Mouse (Mus musculus) limb, embryonic 11.5 days (tissue): ENCODE measurements around the gene Tmem80. TPM values are rescaled to one million over a fixed set of nuclear protein-coding genes. Genes with fewer than 3 reads are reported as not detected.

Source experiments
- ATAC-seq: fragments of 200-750 bp; cut with Nextera tagmentation; 2 replicates; pipeline ENCODE4 v1.8.0; 2017; ENCODE audit warnings: low read depth; ENCODE audit not compliant: insufficient number of reproducible peaks, low FRiP score, low TSS enrichment
- DNase-seq: peaks from one replicate; pipeline ENCODE4 v3.0.0-alpha.2; 2015; ENCODE audit warnings: low spot score
- H3K27ac ChIP-seq: fragments of 300-500 bp; sonication (generic); replicated peaks from 2 replicates; pipeline ENCODE4 v1.5.1; 2014; ENCODE audit warnings: low read depth, mild to moderate bottlenecking, low read length
- H3K27me3 ChIP-seq: fragments of 300-500 bp; sonication (generic); 2 replicates; pipeline ENCODE4 v1.6.1; 2014; ENCODE audit warnings: mild to moderate bottlenecking, low read length, mixed read lengths; ENCODE audit not compliant: control insufficient read depth, insufficient read depth
- H3K36me3 ChIP-seq: fragments of 300-500 bp; sonication (generic); 2 replicates; pipeline ENCODE4 v1.6.1; 2014; ENCODE audit warnings: mild to moderate bottlenecking, low read length, moderate library complexity, mixed read lengths; ENCODE audit not compliant: control insufficient read depth, insufficient read depth
- H3K4me1 ChIP-seq: fragments of 300-500 bp; sonication (generic); 2 replicates; pipeline ENCODE4 v1.6.1; 2014; ENCODE audit warnings: low read length, mixed read lengths; ENCODE audit not compliant: control insufficient read depth, insufficient read depth
- H3K4me2 ChIP-seq: fragments of 300-500 bp; sonication (generic); 2 replicates; pipeline ENCODE4 v1.6.1; 2014; ENCODE audit warnings: low read depth, mild to moderate bottlenecking, moderate library complexity; ENCODE audit not compliant: severe bottlenecking
- H3K4me3 ChIP-seq: fragments of 300-500 bp; sonication (generic); 2 replicates; pipeline ENCODE4 v1.5.1; 2014; ENCODE audit warnings: low read depth, low read length
- H3K9ac ChIP-seq: fragments of 300-500 bp; sonication (generic); 2 replicates; pipeline ENCODE4 v1.6.1; 2014; ENCODE audit warnings: mild to moderate bottlenecking, low read length
- H3K9me3 ChIP-seq: fragments of 300-500 bp; sonication (generic); 2 replicates; pipeline ENCODE4 v1.6.1; 2016; ENCODE audit warnings: low read length; ENCODE audit not compliant: control insufficient read depth
- WGBS: fragments of 180-500 bp; shearing (Covaris S2); extraction: QIAGEN DNeasy Blood & Tissue Kit; methylation state at CpG from one replicate; pipeline ENCODE4 v1.1.7; 2014; 5-methylcytosine and 5-hydroxymethylcytosine counted together
- polyA plus RNA-seq: library from polyadenylated mRNA; unstranded; fragments of >200 nt; fragmentation: Nextera tagmentation; extraction: Ambion mirVana; gene quantifications from 2 replicates; pipeline ENCODE4 v1.2.1, GENCODE M21; 2014

Tmem80 gene
- polyA plus RNA-seq, 1 experiment from 2014 or later: 29.5 TPM

DNA sequence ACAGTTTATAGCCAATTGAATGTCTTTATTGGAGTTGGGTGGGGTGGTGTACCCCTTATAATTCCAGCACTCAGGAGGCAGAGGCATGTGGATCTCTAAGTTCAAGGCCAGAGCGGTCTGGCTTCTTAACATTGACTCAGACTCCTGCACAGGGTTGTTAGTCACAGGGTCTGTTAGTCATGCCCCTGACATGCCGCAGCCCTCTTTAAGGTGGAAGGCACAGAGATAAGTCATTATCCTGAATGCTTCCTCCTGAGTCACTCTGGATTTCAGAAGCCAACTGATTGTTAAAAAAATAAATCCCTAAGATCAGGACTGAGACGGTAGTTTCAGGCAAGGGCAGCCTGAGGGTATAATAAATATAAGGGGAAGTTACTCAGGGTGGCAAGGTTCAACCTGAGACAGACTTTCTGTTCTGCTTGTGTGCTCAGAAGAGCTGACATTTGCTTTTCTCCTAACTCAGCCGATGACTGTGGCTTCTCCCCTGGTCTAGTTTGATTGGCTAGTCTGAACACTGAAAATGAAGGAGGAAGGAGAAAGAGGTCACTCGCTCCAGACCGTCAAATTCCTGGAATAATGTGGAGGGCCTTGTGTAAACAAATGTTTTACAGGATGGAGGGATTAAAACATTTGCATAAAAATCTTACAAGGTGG, 44.5 kb downstream of the Tmem80 start:
- 67% methylated on average over 6 of the region's 6 CpGs for WGBS
- Histone ChIP-seq H3K27me3 (no peaks in the 10 kb centered on the region), H3K27ac (no peak overlapping the region), H3K9me3 (no peaks in the 10 kb centered on the region), H3K4me3 (no peak overlapping the region), H3K4me1 (no peaks in the 10 kb centered on the region), H3K36me3 (no peaks in the 10 kb centered on the region), H3K9ac (no peak overlapping the region), H3K4me2 (no peak overlapping the region)
- DNase-seq: no peak
- no peak for ATAC-seq

GRCm38 (mm10) chr7:141373611-141374010, 46.1 kb downstream of the Tmem80 start:
- H3K4me3 ChIP-seq: no peak overlapping the region
- WGBS: 75% methylated on average over 6 of the region's 6 CpGs
- H3K4me1 ChIP-seq: no peaks in the 10 kb centered on the region
- H3K9ac ChIP-seq: no peak overlapping the region
- no peak overlapping the region for H3K27ac ChIP-seq
- ATAC-seq: no peak
- no peaks in the 10 kb centered on the region for H3K9me3 ChIP-seq
- DNase-seq: no peak
- H3K27me3 ChIP-seq: no peaks in the 10 kb centered on the region
- H3K36me3 ChIP-seq: no peaks in the 10 kb centered on the region
- H3K4me2 ChIP-seq: no peak overlapping the region

DNA sequence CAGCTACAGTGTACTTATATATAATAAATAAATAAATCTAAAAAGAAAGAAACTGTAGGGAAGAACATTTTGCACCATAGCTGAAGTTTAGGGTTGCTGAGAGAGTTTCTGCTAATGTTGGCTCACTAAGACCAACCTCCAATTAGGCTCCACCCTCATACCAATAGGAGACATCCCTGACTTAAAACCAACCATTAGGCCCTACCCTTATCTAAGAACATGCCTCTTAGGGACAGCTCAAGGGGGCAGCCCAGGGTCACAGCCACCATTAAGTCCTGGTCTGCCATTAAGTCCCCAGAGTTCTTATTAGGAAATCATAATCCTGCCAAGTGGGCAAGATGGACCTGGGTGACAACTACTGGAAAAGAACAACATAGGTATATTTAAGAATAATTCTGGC, 46.9 kb downstream of the Tmem80 start:
- no peaks in the 10 kb centered on the region for H3K36me3 ChIP-seq
- no peaks in the 10 kb centered on the region for H3K4me1 ChIP-seq
- no peak overlapping the region for H3K9ac ChIP-seq
- no peaks in the 10 kb centered on the region for H3K9me3 ChIP-seq
- no peaks in the 10 kb centered on the region for H3K27me3 ChIP-seq
- H3K4me2 ChIP-seq: no peak overlapping the region
- H3K27ac ChIP-seq: no peak overlapping the region
- DNase-seq: no peak
- H3K4me3 ChIP-seq: no peak overlapping the region
- ATAC-seq: no peak

DNA sequence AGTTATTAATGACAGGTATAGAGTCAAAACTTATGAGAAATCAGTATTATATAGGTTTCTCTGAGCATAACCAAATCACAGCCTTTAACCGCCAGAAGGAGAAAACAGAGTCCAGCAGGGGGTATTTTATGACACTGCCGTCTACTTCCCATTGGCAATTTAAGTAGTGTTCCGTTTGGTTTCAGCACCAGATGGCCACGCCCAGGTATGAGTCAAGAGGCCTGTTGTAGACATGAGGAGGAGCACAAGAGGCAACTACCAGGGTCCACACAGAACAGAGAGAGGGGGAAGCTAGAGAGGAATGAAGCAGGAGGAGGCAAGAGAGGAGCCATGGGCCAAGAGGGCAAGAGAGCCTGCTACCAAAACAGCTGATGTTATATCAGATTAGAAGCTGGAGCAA, 52.0 kb downstream of the Tmem80 start:
- Histone ChIP-seq H3K9ac (no peak overlapping the region), H3K4me3 (no peak overlapping the region), H3K27me3 (no peaks in the 10 kb centered on the region), H3K27ac (no peak overlapping the region), H3K9me3 (no peaks in the 10 kb centered on the region), H3K4me2 (no peak overlapping the region), H3K4me1 (no peaks in the 10 kb centered on the region), H3K36me3 (no peaks in the 10 kb centered on the region)
- DNase-seq: no peak
- 39% methylated on average over 4 of the region's 4 CpGs for WGBS
- ATAC-seq: no peak

DNA sequence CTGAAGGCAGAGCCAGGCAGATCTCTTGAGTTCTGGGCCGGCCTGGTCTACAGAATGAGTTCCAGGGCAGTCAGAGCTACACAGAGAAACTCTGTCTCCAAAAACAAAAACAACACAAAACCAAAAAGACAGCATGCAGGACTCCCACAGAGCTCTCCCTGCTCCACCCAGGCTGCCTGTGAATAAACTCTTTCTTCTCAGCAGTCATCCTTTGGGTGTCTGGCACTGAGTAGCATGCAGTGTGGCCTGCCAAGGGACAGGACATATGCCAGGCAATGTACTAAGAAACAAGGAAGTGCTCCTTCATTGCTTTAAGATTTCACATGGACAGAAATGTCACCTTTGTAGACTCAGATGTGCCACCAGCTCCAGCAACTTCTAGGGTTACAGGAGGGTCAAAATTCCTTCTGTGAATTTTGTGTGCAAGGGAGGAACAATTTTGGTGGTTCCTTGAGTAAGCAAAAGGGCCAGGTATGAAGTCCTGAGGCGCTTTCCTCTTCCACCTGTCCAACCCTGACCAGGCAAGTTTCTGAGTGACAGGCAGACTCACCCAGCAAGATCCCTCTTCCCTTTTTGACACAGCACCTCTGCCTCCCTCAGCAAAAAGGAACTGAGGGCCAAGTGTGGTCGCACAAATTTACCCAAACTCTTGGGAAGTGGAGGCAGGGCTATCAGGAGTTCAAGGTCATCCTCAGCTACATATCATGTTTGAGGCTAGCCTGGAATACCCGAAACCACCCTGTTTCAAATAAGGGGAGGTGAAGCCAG, 53.7 kb downstream of the Tmem80 start:
- H3K9me3 ChIP-seq: no peaks in the 10 kb centered on the region
- DNase-seq (no peak), ATAC-seq (no peak)
- no peaks in the 10 kb centered on the region for H3K36me3 ChIP-seq
- H3K27ac ChIP-seq: no peak overlapping the region
- WGBS: 74% methylated on average over 4 of the region's 4 CpGs
- no peaks in the 10 kb centered on the region for H3K4me1 ChIP-seq
- H3K27me3 ChIP-seq: no peaks in the 10 kb centered on the region
- no peak overlapping the region for H3K4me2 ChIP-seq
- no peak overlapping the region for H3K9ac ChIP-seq
- no peak overlapping the region for H3K4me3 ChIP-seq

Other genes starting within 250 kb of the Tmem80 start
- 3.3 and 3.9 TPM in 2 replicates for gene Pkp3, start 249.5 kb upstream of the Tmem80 start, polyA plus RNA-seq
- 1.9 and 2.8 TPM in 2 replicates for gene Sigirr, start 227.2 kb upstream of the Tmem80 start, polyA plus RNA-seq
- 0.76 and 0.85 TPM in 2 replicates for gene Ano9, start 209.9 kb upstream of the Tmem80 start, polyA plus RNA-seq
- gene Ptdss2, start 205.4 kb upstream of the Tmem80 start, polyA plus RNA-seq: 70.0 and 70.6 TPM in 2 replicates
- 82.9 and 88.3 TPM in 2 replicates for gene Rnh1, start 154.9 kb upstream of the Tmem80 start, polyA plus RNA-seq
- gene Hras, start 133.7 kb upstream of the Tmem80 start, polyA plus RNA-seq: 98.7 and 99.1 TPM in 2 replicates
- gene Lrrc56, start 133.6 kb upstream of the Tmem80 start, polyA plus RNA-seq: 11.7 and 12.5 TPM in 2 replicates
- 3.8 and 5.1 TPM in 2 replicates for gene Lmntd2, start 113.7 kb upstream of the Tmem80 start, polyA plus RNA-seq
- 32.5 and 38.8 TPM in 2 replicates for gene Rassf7, start 111.9 kb upstream of the Tmem80 start, polyA plus RNA-seq
- 83.4 and 93.5 TPM in 2 replicates for gene Phrf1, start 99.0 kb upstream of the Tmem80 start, polyA plus RNA-seq
- gene Irf7, start 61.3 kb upstream of the Tmem80 start, polyA plus RNA-seq: 0.59 and 0.79 TPM in 2 replicates
- 0.20 TPM in 1 of 2 replicates, not detected in the other for gene Cdhr5, start 51.0 kb upstream of the Tmem80 start, polyA plus RNA-seq
- 10.2 TPM in 2 replicates for gene Sct, start 48.6 kb upstream of the Tmem80 start, polyA plus RNA-seq
- gene Drd4, start 35.7 kb upstream of the Tmem80 start, polyA plus RNA-seq: 0.45 and 0.47 TPM in 2 replicates
- 59.3 and 64.6 TPM in 2 replicates for gene Deaf1, start within 50 bp of the Tmem80 start, polyA plus RNA-seq
- gene Eps8l2, start 11.1 kb downstream of the Tmem80 start, polyA plus RNA-seq: 2.6 and 2.8 TPM in 2 replicates
- gene Taldo1, start 64.5 kb downstream of the Tmem80 start, polyA plus RNA-seq: 306 and 317 TPM in 2 replicates
- gene Gatd1, start 86.4 kb downstream of the Tmem80 start, polyA plus RNA-seq: 52.2 TPM in 2 replicates
- gene Cend1, start 101.8 kb downstream of the Tmem80 start, polyA plus RNA-seq: 2.7 and 3.2 TPM in 2 replicates
- 34.8 and 37.1 TPM in 2 replicates for gene Slc25a22, start 110.2 kb downstream of the Tmem80 start, polyA plus RNA-seq
- gene Pidd1, start 116.3 kb downstream of the Tmem80 start, polyA plus RNA-seq: 15.7 and 18.3 TPM in 2 replicates
- gene Rplp2, start 119.6 kb downstream of the Tmem80 start, polyA plus RNA-seq: 1,271 and 1,319 TPM in 2 replicates
- 11.3 and 12.5 TPM in 2 replicates for gene Pnpla2, start 127.5 kb downstream of the Tmem80 start, polyA plus RNA-seq
- 5.3 and 6.8 TPM in 2 replicates for gene Cracr2b, start 133.4 kb downstream of the Tmem80 start, polyA plus RNA-seq
- 27.2 and 35.7 TPM in 2 replicates for gene Cd151, start 139.7 kb downstream of the Tmem80 start, polyA plus RNA-seq
- 70.9 and 73.3 TPM in 2 replicates for gene Polr2l, start 147.4 kb downstream of the Tmem80 start, polyA plus RNA-seq
- 21.2 and 22.3 TPM in 2 replicates for gene Tspan4, start 147.5 kb downstream of the Tmem80 start, polyA plus RNA-seq
- 24.6 and 27.4 TPM in 2 replicates for gene Chid1, start 212.1 kb downstream of the Tmem80 start, polyA plus RNA-seq
- 70.3 and 76.9 TPM in 2 replicates for gene Ap2a2, start 234.4 kb downstream of the Tmem80 start, polyA plus RNA-seq